Mouse (Mus musculus): ENCODE data around the gene Pyy.

DNA sequence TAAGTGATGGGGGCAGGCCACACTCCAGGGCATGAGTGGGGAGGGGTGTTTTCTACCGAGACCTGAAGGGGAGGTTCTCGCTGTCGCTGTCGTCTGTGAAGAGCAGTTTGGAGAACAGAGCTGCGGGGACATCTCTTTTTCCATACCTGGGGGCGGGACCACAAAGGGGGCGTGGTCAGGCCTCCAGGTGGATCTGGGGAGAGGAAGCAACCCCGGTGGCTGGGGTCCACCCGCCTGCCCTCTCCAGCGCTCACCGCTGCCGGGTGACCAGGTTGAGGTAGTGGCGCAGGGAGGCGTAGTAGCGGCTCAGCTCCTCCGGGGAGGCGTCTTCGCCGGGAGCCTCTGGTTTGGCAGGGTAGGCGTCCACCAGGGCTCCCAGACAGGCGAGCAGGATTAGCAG is 721 bp downstream of the Pyy start:
- TF ChIP-seq GATA1 (IDR thresholded peaks at IDR 0.05; ENCODE audit: borderline replicate concordance, low read length) (no peak), FLI1 (IDR thresholded peaks at IDR 0.05; ENCODE audit: low read length) (no peak)
